Mouse (Mus musculus): ENCODE measurements around the gene Crlf1. TPM values are rescaled to one million over a fixed set of nuclear protein-coding genes. Genes with fewer than 3 reads are reported as not detected.

Crlf1 gene
- polyA plus RNA-seq, 1 experiment from 2014 or later: 3.2 TPM

- WGBS: under 1% methylated on average over 51 of the region's 51 CpGs
- Histone ChIP-seq H3K4me1 (peaks cover 24% of the 10 kb centered on the region), H3K27me3 (ENCODE audit: insufficient read depth, poor library complexity, severe bottlenecking) (no peaks in the 10 kb centered on the region), H3K36me3 (peaks cover 19% of the 10 kb centered on the region), H3K27ac (peak overlapping the region; percentile 96), H3K4me3 (peak overlapping the region; percentile 87), H3K9me3 (no peaks in the 10 kb centered on the region)
- DNase-seq (ENCODE audit: low spot score): peak; percentile 98
Observed at GRCm38 (mm10) chr8:70522592-70523403, 29.8 kb downstream of the Crlf1 start.

GRCm38 (mm10) chr8:70527111-70527511 is 34.2 kb downstream of the Crlf1 start:
- Histone ChIP-seq H3K9me3 (no peaks in the 10 kb centered on the region), H3K4me3 (peak overlapping the region; percentile 93), H3K27me3 (ENCODE audit: insufficient read depth, poor library complexity, severe bottlenecking) (no peaks in the 10 kb centered on the region), H3K4me1 (peaks cover 38% of the 10 kb centered on the region), H3K27ac (peak overlapping the region; percentile 100), H3K36me3 (peaks cover 31% of the 10 kb centered on the region)
- WGBS: 2% methylated on average over 8 of the region's 8 CpGs
- DNase-seq (ENCODE audit: low spot score): no peak

GRCm38 (mm10) chr8:70527512-70528181 is 34.7 kb downstream of the Crlf1 start, which contains the start of the genes Fkbp8 and Kxd1:
Gene Fkbp8 (plus strand): TSS chr8:70527724.
Gene Kxd1 (minus strand): TSS chr8:70527956.
- DNase-seq (ENCODE audit: low spot score): peak; percentile 99
- WGBS: under 1% methylated on average over 61 of the region's 61 CpGs
- Histone ChIP-seq H3K4me3 (peak within 1 kb of the TSS; percentile 93), H3K27ac (peak within 1 kb of the TSS; percentile 100), H3K27me3 (ENCODE audit: insufficient read depth, poor library complexity, severe bottlenecking) (no peaks in the 10 kb centered on the region), H3K4me1 (peaks cover 34% of the 10 kb centered on the region), H3K36me3 (peaks cover 36% of the 10 kb centered on the region), H3K9me3 (no peaks in the 10 kb centered on the region)

- Histone ChIP-seq H3K9me3 (no peaks in the 10 kb centered on the region), H3K4me1 (peaks cover 33% of the 10 kb centered on the region), H3K27ac (peak overlapping the region; percentile 100), H3K36me3 (peaks cover 42% of the 10 kb centered on the region), H3K27me3 (ENCODE audit: insufficient read depth, poor library complexity, severe bottlenecking) (no peaks in the 10 kb centered on the region), H3K4me3 (peak overlapping the region; percentile 93)
- no peak for DNase-seq (ENCODE audit: low spot score)
- WGBS: 23% methylated on average over 13 of the region's 13 CpGs
Observed at GRCm38 (mm10) chr8:70528182-70528797, 35.3 kb downstream of the Crlf1 start.

- DNase-seq (ENCODE audit: low spot score): no peak
- Histone ChIP-seq H3K9me3 (no peaks in the 10 kb centered on the region), H3K27ac (no peak overlapping the region), H3K27me3 (ENCODE audit: insufficient read depth, poor library complexity, severe bottlenecking) (no peaks in the 10 kb centered on the region), H3K4me1 (peaks cover 32% of the 10 kb centered on the region), H3K36me3 (peaks cover 53% of the 10 kb centered on the region), H3K4me3 (0 out of 2 replicates have a peak overlapping the region, but pooled peaks have one; percentile 3)
- 73% methylated on average over 5 of the region's 5 CpGs for WGBS
Observed at GRCm38 (mm10) chr8:70529299-70529698, 36.3 kb downstream of the Crlf1 start.

GRCm38 (mm10) chr8:70529741-70530161 is 36.8 kb downstream of the Crlf1 start:
- peaks cover 36% of the 10 kb centered on the region for H3K4me1 ChIP-seq
- no peaks in the 10 kb centered on the region for H3K9me3 ChIP-seq
- H3K27me3 ChIP-seq (ENCODE audit: insufficient read depth, poor library complexity, severe bottlenecking): no peaks in the 10 kb centered on the region
- no peak for DNase-seq (ENCODE audit: low spot score)
- no peak overlapping the region for H3K4me3 ChIP-seq
- WGBS: 93% methylated on average over 3 of the region's 3 CpGs
- H3K36me3 ChIP-seq: peaks cover 57% of the 10 kb centered on the region
- no peak overlapping the region for H3K27ac ChIP-seq

- no peaks in the 10 kb centered on the region for H3K27me3 ChIP-seq (ENCODE audit: insufficient read depth, poor library complexity, severe bottlenecking)
- DNase-seq (ENCODE audit: low spot score): no peak
- H3K36me3 ChIP-seq: peaks cover 63% of the 10 kb centered on the region
- no peak overlapping the region for H3K4me3 ChIP-seq
- no peaks in the 10 kb centered on the region for H3K9me3 ChIP-seq
- H3K4me1 ChIP-seq: peaks cover 42% of the 10 kb centered on the region
- WGBS: 92% methylated on average over 2 of the region's 2 CpGs
- H3K27ac ChIP-seq: no peak overlapping the region
Observed at GRCm38 (mm10) chr8:70530314-70530713, 37.4 kb downstream of the Crlf1 start.

- Histone ChIP-seq H3K27me3 (ENCODE audit: insufficient read depth, poor library complexity, severe bottlenecking) (no peaks in the 10 kb centered on the region), H3K9me3 (no peaks in the 10 kb centered on the region), H3K36me3 (peaks cover 83% of the 10 kb centered on the region), H3K4me1 (peaks cover 34% of the 10 kb centered on the region), H3K27ac (no peak overlapping the region), H3K4me3 (no peak overlapping the region)
- WGBS: 95% methylated on average over 12 of the region's 12 CpGs
- DNase-seq (ENCODE audit: low spot score): no peak
Observed at GRCm38 (mm10) chr8:70534281-70534680, 41.3 kb downstream of the Crlf1 start.

- H3K36me3 ChIP-seq: peaks cover 74% of the 10 kb centered on the region
- no peaks in the 10 kb centered on the region for H3K27me3 ChIP-seq (ENCODE audit: insufficient read depth, poor library complexity, severe bottlenecking)
- peaks cover 31% of the 10 kb centered on the region for H3K4me1 ChIP-seq
- WGBS: 85% methylated on average over 3 of the region's 3 CpGs
- H3K27ac ChIP-seq: no peak overlapping the region
- no peaks in the 10 kb centered on the region for H3K9me3 ChIP-seq
- no peak for DNase-seq (ENCODE audit: low spot score)
- no peak overlapping the region for H3K4me3 ChIP-seq
Observed at GRCm38 (mm10) chr8:70535221-70535620, 42.3 kb downstream of the Crlf1 start.

- Histone ChIP-seq H3K9me3 (no peaks in the 10 kb centered on the region), H3K36me3 (peaks cover 69% of the 10 kb centered on the region), H3K27ac (no peak overlapping the region), H3K4me3 (no peak overlapping the region), H3K27me3 (ENCODE audit: insufficient read depth, poor library complexity, severe bottlenecking) (no peaks in the 10 kb centered on the region), H3K4me1 (peaks cover 36% of the 10 kb centered on the region)
- no peak for DNase-seq (ENCODE audit: low spot score)
- WGBS: 64% methylated on average over 2 of the region's 2 CpGs
Observed at GRCm38 (mm10) chr8:70535701-70536100, 42.7 kb downstream of the Crlf1 start.

GRCm38 (mm10) chr8:70538024-70538579 is 45.1 kb downstream of the Crlf1 start:
- Histone ChIP-seq H3K4me3 (peak overlapping the region; percentile 90), H3K4me1 (peaks cover 45% of the 10 kb centered on the region), H3K36me3 (peaks cover 45% of the 10 kb centered on the region), H3K9me3 (no peaks in the 10 kb centered on the region), H3K27me3 (ENCODE audit: insufficient read depth, poor library complexity, severe bottlenecking) (no peaks in the 10 kb centered on the region), H3K27ac (peak overlapping the region; percentile 93; the same call in 1 of the 2 replicates)
- WGBS: 14% methylated on average over 24 of the region's 24 CpGs
- peak; percentile 89 for DNase-seq (ENCODE audit: low spot score)

- peak overlapping the region; percentile 93 for H3K27ac ChIP-seq
- H3K4me1 ChIP-seq: peaks cover 50% of the 10 kb centered on the region
- H3K4me3 ChIP-seq: peak overlapping the region; percentile 90
- WGBS: under 1% methylated on average over 32 of the region's 32 CpGs
- H3K9me3 ChIP-seq: no peaks in the 10 kb centered on the region
- DNase-seq (ENCODE audit: low spot score): peak; percentile 100
- peaks cover 39% of the 10 kb centered on the region for H3K36me3 ChIP-seq
- H3K27me3 ChIP-seq (ENCODE audit: insufficient read depth, poor library complexity, severe bottlenecking): no peaks in the 10 kb centered on the region
Observed at GRCm38 (mm10) chr8:70538633-70539076, 45.7 kb downstream of the Crlf1 start.

Measured in heart, embryonic 10.5 days (tissue).